Mouse (Mus musculus) hindbrain, embryonic 12.5 days (tissue): ENCODE measurements around the gene Smad6. TPM values are rescaled to one million over a fixed set of nuclear protein-coding genes. Genes with fewer than 3 reads are reported as not detected.

ENCODE experiments used
- ATAC-seq: fragments of 200-750 bp; cut with Nextera tagmentation; 2 replicates; pipeline ENCODE4 v1.8.0; 2017; ENCODE audit warnings: moderate TSS enrichment; ENCODE audit not compliant: low FRiP score
- H3K27ac ChIP-seq: fragments of 300-500 bp; sonication (generic); 2 replicates; pipeline ENCODE4 v1.5.1; 2016; ENCODE audit warnings: mild to moderate bottlenecking
- H3K27me3 ChIP-seq: fragments of 300-500 bp; sonication (generic); 2 replicates; pipeline ENCODE4 v1.6.1; 2016; ENCODE audit warnings: mild to moderate bottlenecking
- H3K36me3 ChIP-seq: fragments of 300-500 bp; sonication (generic); 2 replicates; pipeline ENCODE4 v1.6.1; 2016; ENCODE audit warnings: mild to moderate bottlenecking
- H3K4me1 ChIP-seq: fragments of 300-500 bp; sonication (generic); 2 replicates; pipeline ENCODE4 v1.6.1; 2016
- H3K4me2 ChIP-seq: fragments of 300-500 bp; sonication (generic); replicated peaks from 2 replicates; pipeline ENCODE4 v1.6.1; 2016; ENCODE audit warnings: mild to moderate bottlenecking
- H3K4me3 ChIP-seq: fragments of 300-500 bp; sonication (generic); 2 replicates; pipeline ENCODE4 v1.5.1; 2016; ENCODE audit warnings: mild to moderate bottlenecking
- H3K9ac ChIP-seq: fragments of 300-500 bp; sonication (generic); 2 replicates; pipeline ENCODE4 v1.6.1; 2016; ENCODE audit warnings: mild to moderate bottlenecking, moderate library complexity
- H3K9me3 ChIP-seq: fragments of 300-500 bp; sonication (generic); replicated peaks from 2 replicates; pipeline ENCODE4 v1.6.1; 2016; ENCODE audit warnings: mild to moderate bottlenecking
- WGBS: fragments of 180-500 bp; shearing (Covaris S2); methylation state at CpG from one replicate; pipeline ENCODE4 v1.1.7; 2016; 5-methylcytosine and 5-hydroxymethylcytosine counted together
- polyA plus RNA-seq: library from polyadenylated mRNA; unstranded; fragments of >200 nt; fragmentation: Nextera tagmentation; extraction: Ambion mirVana; gene quantifications from 2 replicates; pipeline ENCODE4 v1.2.1, GENCODE M21; 2016

Gene Smad6
- polyA plus RNA-seq, 1 experiment from 2014 or later = 12.4 TPM

- Histone ChIP-seq H3K4me1 (peaks cover 21% of the 10 kb centered on the region), H3K9me3 (no peaks in the 10 kb centered on the region), H3K4me3 (peak overlapping the region; percentile 30), H3K27me3 (peaks cover 16% of the 10 kb centered on the region), H3K9ac (peak overlapping the region; percentile 20; the same call in 1 of the 2 replicates), H3K36me3 (no peaks in the 10 kb centered on the region), H3K27ac (no peak overlapping the region), H3K4me2 (peak overlapping the region; percentile 55)
- 10% methylated on average over 32 of the region's 32 CpGs for WGBS
- ATAC-seq = peak; percentile 80
Measured at GRCm38 (mm10) chr9:64049471-64050380, 27.9 kb upstream of the Smad6 start.

GRCm38 (mm10) chr9:64045117-64045890 is 23.4 kb upstream of the Smad6 start:
- peak; percentile 48; the same call in 1 of the 2 replicates for ATAC-seq
- H3K9me3 ChIP-seq = no peaks in the 10 kb centered on the region
- H3K27ac ChIP-seq = peak overlapping the region; percentile 24; the same call in 1 of the 2 replicates
- H3K27me3 ChIP-seq = peaks cover 9% of the 10 kb centered on the region
- H3K4me3 ChIP-seq = no peak overlapping the region
- H3K4me1 ChIP-seq = peaks cover 18% of the 10 kb centered on the region
- WGBS = 27% methylated on average over 14 of the region's 14 CpGs
- no peak overlapping the region for H3K9ac ChIP-seq
- no peak overlapping the region; the same call in 1 of the 2 replicates for H3K4me2 ChIP-seq
- H3K36me3 ChIP-seq = no peaks in the 10 kb centered on the region

- Histone ChIP-seq H3K9ac (no peak overlapping the region), H3K36me3 (no peaks in the 10 kb centered on the region), H3K27ac (no peak overlapping the region), H3K4me2 (no peak overlapping the region), H3K27me3 (peaks cover 13% of the 10 kb centered on the region), H3K9me3 (no peaks in the 10 kb centered on the region), H3K4me3 (no peak overlapping the region), H3K4me1 (peaks cover 9% of the 10 kb centered on the region)
- 81% methylated on average over 8 of the region's 8 CpGs for WGBS
- ATAC-seq = no peak
Measured at GRCm38 (mm10) chr9:64044343-64044742, 22.5 kb upstream of the Smad6 start.

- Histone ChIP-seq H3K27ac (no peak overlapping the region), H3K9me3 (no peaks in the 10 kb centered on the region)
- 90% methylated on average over 4 of the region's 4 CpGs for WGBS
Measured at GRCm38 (mm10) chr9:64042911-64043310, 21.1 kb upstream of the Smad6 start.

GRCm38 (mm10) chr9:64042216-64042615 is 20.4 kb upstream of the Smad6 start:
- no peak overlapping the region for H3K4me2 ChIP-seq
- 87% methylated on average over 8 of the region's 8 CpGs for WGBS
- H3K27me3 ChIP-seq = peaks cover 5% of the 10 kb centered on the region; the same call in 1 of the 2 replicates
- ATAC-seq = no peak
- H3K4me3 ChIP-seq = no peak overlapping the region
- peaks cover 9% of the 10 kb centered on the region for H3K4me1 ChIP-seq
- H3K27ac ChIP-seq = no peak overlapping the region
- no peaks in the 10 kb centered on the region for H3K9me3 ChIP-seq
- no peaks in the 10 kb centered on the region for H3K36me3 ChIP-seq
- H3K9ac ChIP-seq = no peak overlapping the region

More at GRCm38 (mm10) chr9:64042911-64043310, 21.1 kb upstream of the Smad6 start:
- peaks cover 9% of the 10 kb centered on the region for H3K4me1 ChIP-seq
- H3K9ac ChIP-seq = no peak overlapping the region
- H3K4me3 ChIP-seq = no peak overlapping the region
- peaks cover 6% of the 10 kb centered on the region for H3K27me3 ChIP-seq
- H3K4me2 ChIP-seq = no peak overlapping the region
- ATAC-seq = no peak
- no peaks in the 10 kb centered on the region for H3K36me3 ChIP-seq

GRCm38 (mm10) chr9:64029908-64030631 is 8.2 kb upstream of the Smad6 start:
- Histone ChIP-seq H3K9ac (no peak overlapping the region), H3K4me2 (no peak overlapping the region), H3K36me3 (no peaks in the 10 kb centered on the region), H3K4me3 (no peak overlapping the region), H3K27me3 (no peaks in the 10 kb centered on the region), H3K9me3 (no peaks in the 10 kb centered on the region), H3K27ac (no peak overlapping the region), H3K4me1 (no peaks in the 10 kb centered on the region)
- WGBS = 79% methylated on average over 6 of the region's 6 CpGs
- ATAC-seq = no peak

- 6% methylated on average over 3 of the region's 3 CpGs for WGBS
- 0 out of 2 replicates have a peak, but pooled peaks cover 3% of the 10 kb centered on the region for H3K27me3 ChIP-seq
- H3K36me3 ChIP-seq = no peaks in the 10 kb centered on the region
- H3K9ac ChIP-seq = no peak overlapping the region
- H3K4me2 ChIP-seq = no peak overlapping the region
- no peak overlapping the region for H3K27ac ChIP-seq
- H3K4me3 ChIP-seq = no peak overlapping the region
- peaks cover 23% of the 10 kb centered on the region for H3K4me1 ChIP-seq
- H3K9me3 ChIP-seq = no peaks in the 10 kb centered on the region
- ATAC-seq = no peak
Measured at GRCm38 (mm10) chr9:64025565-64025964, 3.7 kb upstream of the Smad6 start.

- 34% methylated on average over 2 of the region's 2 CpGs for WGBS
Measured at GRCm38 (mm10) chr9:64024976-64025375, 3.1 kb upstream of the Smad6 start.

GRCm38 (mm10) chr9:64022562-64023366 is 905 bp upstream of the Smad6 start:
- no peaks in the 10 kb centered on the region for H3K9me3 ChIP-seq
- H3K36me3 ChIP-seq = no peaks in the 10 kb centered on the region
- WGBS = 1% methylated on average over 48 of the region's 54 CpGs
- peaks cover 50% of the 10 kb centered on the region for H3K4me1 ChIP-seq
- H3K27ac ChIP-seq = peak overlapping the region; percentile 85
- peak overlapping the region; percentile 79 for H3K4me2 ChIP-seq
- peak; percentile 71 for ATAC-seq
- H3K4me3 ChIP-seq = peak overlapping the region; percentile 70
- peak overlapping the region; percentile 42; the same call in 1 of the 2 replicates for H3K9ac ChIP-seq
- H3K27me3 ChIP-seq = peaks cover 21% of the 10 kb centered on the region

More at GRCm38 (mm10) chr9:64024976-64025375, 3.1 kb upstream of the Smad6 start:
- ATAC-seq = no peak
- Histone ChIP-seq H3K9ac (no peak overlapping the region), H3K4me2 (no peak overlapping the region), H3K27ac (no peak overlapping the region), H3K4me1 (peaks cover 28% of the 10 kb centered on the region), H3K4me3 (no peak overlapping the region), H3K36me3 (no peaks in the 10 kb centered on the region), H3K27me3 (peaks cover 4% of the 10 kb centered on the region; the same call in 1 of the 2 replicates), H3K9me3 (no peaks in the 10 kb centered on the region)

- Histone ChIP-seq H3K27ac (peak overlapping the region; percentile 85), H3K36me3 (no peaks in the 10 kb centered on the region), H3K4me1 (peaks cover 63% of the 10 kb centered on the region), H3K4me2 (peak overlapping the region; percentile 79), H3K9ac (peak overlapping the region; percentile 89), H3K27me3 (peaks cover 21% of the 10 kb centered on the region), H3K4me3 (peak overlapping the region; percentile 70), H3K9me3 (no peaks in the 10 kb centered on the region)
- under 1% methylated on average over 27 of the region's 32 CpGs for WGBS
- no peak for ATAC-seq
Measured at GRCm38 (mm10) chr9:64021319-64021850, 474 bp downstream of the Smad6 start.
